Mouse (Mus musculus): ENCODE results near the gene Slc5a2.

- TF ChIP-seq RAD21 (IDR thresholded peaks at IDR 0.05; ENCODE audit: low read depth, low read length) (no peak), EP300 (IDR thresholded peaks at IDR 0.05; ENCODE audit: low read length) (no peak), CTCF (conservative IDR thresholded peaks at IDR 0.05 in 1 of 2, IDR thresholded peaks at IDR 0.05 in 1 of 2; ENCODE audit: low read depth in 2 of 2, low read length in 2 of 2) (no peak), POLR2A (IDR thresholded peaks at IDR 0.05; ENCODE audit: low read depth, low read length) (no peak), E2F4 (IDR thresholded peaks at IDR 0.05; ENCODE audit: insufficient replicate concordance, low read depth, low read length) (no peak), MAX (IDR thresholded peaks at IDR 0.05; ENCODE audit: low read length) (no peak), MAZ (IDR thresholded peaks at IDR 0.05; ENCODE audit: low read depth, low read length) (no peak), MEF2A (IDR thresholded peaks at IDR 0.05; ENCODE audit: borderline replicate concordance, low read depth, low read length) (no peak), ELF1 (IDR thresholded peaks at IDR 0.05; ENCODE audit: low read depth, low read length) (no peak), CHD2 (IDR thresholded peaks at IDR 0.05; ENCODE audit: low read length) (no peak), HCFC1 (IDR thresholded peaks at IDR 0.05; ENCODE audit: low read depth, low read length) (no peak)
Observed at GRCm38 (mm10) chr7:128317011-128317410, 51.6 kb downstream of the Slc5a2 start.
